Comparison of ENCODE assay signal across 8 mouse cellular contexts in genomic region chr11:69919661-69920265, GRCm38 (mm10). TPM values are rescaled to one million over a fixed set of nuclear protein-coding genes. Genes with fewer than 3 reads are reported as not detected.
DNase-seq lines count a peak whose midpoint lies in the region; ATAC-seq lines count a peak whose summit lies in the region.

No protein-coding gene starts in this region.

- DNase-seq in cerebellum, adult 11-12 months = peak; percentile 67
- DNase-seq in cerebellum, adult 8-10 months = no peak
- DNase-seq in c-Kit-positive CD71-positive TER-119-negative erythroid progenitor cells, embryonic 14.5 days (ENCODE audit: low read depth) = peak; percentile 92
- DNase-seq in limb, embryonic 10.5 days (ENCODE audit: low spot score) = peak; percentile 72
- peak; percentile 95 for DNase-seq in midbrain, embryonic 11.5 days (ENCODE audit: low spot score, missing footprints)
- DNase-seq in spleen, postnatal 14 days (ENCODE audit: low spot score in 2 of 2) = peak; percentile 78 to 83

- peak overlapping the region; percentile 68 for H3K4me3 ChIP-seq in forebrain, embryonic 15.5 days
- peak overlapping the region; percentile 98 for H3K4me3 ChIP-seq in hindbrain, embryonic 12.5 days
- peak overlapping the region; percentile 100 for H3K4me3 ChIP-seq in limb, embryonic 10.5 days
- peak overlapping the region; percentile 95 for H3K4me3 ChIP-seq in midbrain, embryonic 11.5 days (ENCODE audit: low read depth, low read length)

- peaks cover 43% of the 10 kb centered on the region for H3K4me1 ChIP-seq in forebrain, embryonic 15.5 days
- peaks cover 34% of the 10 kb centered on the region for H3K4me1 ChIP-seq in hindbrain, embryonic 12.5 days
- peaks cover 56% of the 10 kb centered on the region for H3K4me1 ChIP-seq in limb, embryonic 10.5 days
- H3K4me1 ChIP-seq in midbrain, embryonic 11.5 days (ENCODE audit: control insufficient read depth, insufficient read depth, low read length) = peaks cover 25% of the 10 kb centered on the region

- H3K36me3 ChIP-seq in forebrain, embryonic 15.5 days = peaks cover 43% of the 10 kb centered on the region
- H3K36me3 ChIP-seq in hindbrain, embryonic 12.5 days = peaks cover 43% of the 10 kb centered on the region
- peaks cover 51% of the 10 kb centered on the region for H3K36me3 ChIP-seq in limb, embryonic 10.5 days
- peaks cover 21% of the 10 kb centered on the region for H3K36me3 ChIP-seq in midbrain, embryonic 11.5 days (ENCODE audit: control insufficient read depth, insufficient read depth, low read length)

- H3K27ac ChIP-seq in forebrain, embryonic 15.5 days (replicated peaks) = peak overlapping the region; percentile 95
- peak overlapping the region; percentile 93 for H3K27ac ChIP-seq in hindbrain, embryonic 12.5 days
- H3K27ac ChIP-seq in limb, embryonic 10.5 days = peak overlapping the region; percentile 99
- peak overlapping the region; percentile 88 for H3K27ac ChIP-seq in midbrain, embryonic 11.5 days (ENCODE audit: low read depth, low read length)

- H3K9me3 ChIP-seq in forebrain, embryonic 15.5 days = no peaks in the 10 kb centered on the region
- H3K9me3 ChIP-seq in hindbrain, embryonic 12.5 days (replicated peaks) = no peaks in the 10 kb centered on the region
- no peaks in the 10 kb centered on the region for H3K9me3 ChIP-seq in limb, embryonic 10.5 days (replicated peaks)
- H3K9me3 ChIP-seq in midbrain, embryonic 11.5 days (ENCODE audit: control insufficient read depth, low read length) = no peaks in the 10 kb centered on the region

- under 1% methylated on average over 17 of the region's 17 CpGs for WGBS in forebrain, embryonic 15.5 days
- 2% methylated on average over 17 of the region's 17 CpGs for WGBS in hindbrain, embryonic 12.5 days
- WGBS in limb, embryonic 10.5 days = under 1% methylated on average over 17 of the region's 17 CpGs
- WGBS in midbrain, embryonic 11.5 days = 3% methylated on average over 17 of the region's 17 CpGs

- peak overlapping the region; percentile 74 for H3K4me2 ChIP-seq in forebrain, embryonic 15.5 days (replicated peaks)
- H3K4me2 ChIP-seq in hindbrain, embryonic 12.5 days (replicated peaks) = peak overlapping the region; percentile 98
- peak overlapping the region; percentile 87 for H3K4me2 ChIP-seq in midbrain, embryonic 11.5 days

- ATAC-seq in forebrain, embryonic 15.5 days (replicated peaks) = no peak
- no peak for ATAC-seq in hindbrain, embryonic 12.5 days (ENCODE audit: low FRiP score)
- ATAC-seq in midbrain, embryonic 11.5 days (ENCODE audit: low FRiP score) = no peak

- H3K9ac ChIP-seq in forebrain, embryonic 15.5 days (replicated peaks) = peak overlapping the region; percentile 68
- H3K9ac ChIP-seq in hindbrain, embryonic 12.5 days = peak overlapping the region; percentile 98
- H3K9ac ChIP-seq in midbrain, embryonic 11.5 days (ENCODE audit: low read length) = peak overlapping the region; percentile 94

- no peaks in the 10 kb centered on the region for H3K27me3 ChIP-seq in forebrain, embryonic 15.5 days
- no peaks in the 10 kb centered on the region for H3K27me3 ChIP-seq in hindbrain, embryonic 12.5 days
- H3K27me3 ChIP-seq in limb, embryonic 10.5 days (ENCODE audit: low read depth, poor library complexity, severe bottlenecking) = no peaks in the 10 kb centered on the region
- H3K27me3 ChIP-seq in midbrain, embryonic 11.5 days (ENCODE audit: control insufficient read depth, insufficient read depth, low read length) = no peaks in the 10 kb centered on the region

RNA-seq across cellular contexts. Expression of gene Eif5a, which starts 2.0 kb away (rescaled TPM):
- 1,167 and 1,257 TPM in 2 replicates for polyA plus RNA-seq in forebrain, embryonic 15.5 days (2015; fragmentation: Nextera tagmentation; extraction: Ambion mirVana)
- 1,354 and 1,360 TPM in 2 replicates for polyA plus RNA-seq in hindbrain, embryonic 12.5 days (2016; fragmentation: Nextera tagmentation; extraction: Ambion mirVana)
- polyA plus RNA-seq in limb, embryonic 10.5 days (2016; fragmentation: Nextera tagmentation; extraction: Ambion mirVana) = 3,029 and 3,766 TPM in 2 replicates
- 1,778 and 1,800 TPM in 2 replicates for polyA plus RNA-seq in midbrain, embryonic 11.5 days (2014; fragmentation: Nextera tagmentation; extraction: Ambion mirVana)

RNA-seq across cellular contexts. Expression of gene Gps2, which starts 6.1 kb away (rescaled TPM):
- polyA plus RNA-seq in forebrain, embryonic 15.5 days (2015; fragmentation: Nextera tagmentation; extraction: Ambion mirVana) = 79.6 and 92.2 TPM in 2 replicates
- polyA plus RNA-seq in hindbrain, embryonic 12.5 days (2016; fragmentation: Nextera tagmentation; extraction: Ambion mirVana) = 84.7 and 90.1 TPM in 2 replicates
- polyA plus RNA-seq in limb, embryonic 10.5 days (2016; fragmentation: Nextera tagmentation; extraction: Ambion mirVana) = 77.7 and 91.6 TPM in 2 replicates
- polyA plus RNA-seq in midbrain, embryonic 11.5 days (2014; fragmentation: Nextera tagmentation; extraction: Ambion mirVana) = 92.2 and 95.8 TPM in 2 replicates

RNA-seq across cellular contexts. Expression of gene Ybx2, which starts 15.8 kb away (rescaled TPM):
- 5.6 and 5.8 TPM in 2 replicates for polyA plus RNA-seq in forebrain, embryonic 15.5 days (2015; fragmentation: Nextera tagmentation; extraction: Ambion mirVana)
- polyA plus RNA-seq in hindbrain, embryonic 12.5 days (2016; fragmentation: Nextera tagmentation; extraction: Ambion mirVana) = 5.5 and 9.0 TPM in 2 replicates
- polyA plus RNA-seq in limb, embryonic 10.5 days (2016; fragmentation: Nextera tagmentation; extraction: Ambion mirVana) = 6.1 TPM in 2 replicates
- polyA plus RNA-seq in midbrain, embryonic 11.5 days (2014; fragmentation: Nextera tagmentation; extraction: Ambion mirVana) = 3.2 and 5.1 TPM in 2 replicates

RNA-seq across cellular contexts. Expression of gene Neurl4, which starts 18.9 kb away (rescaled TPM):
- 18.5 and 23.0 TPM in 2 replicates for polyA plus RNA-seq in forebrain, embryonic 15.5 days (2015; fragmentation: Nextera tagmentation; extraction: Ambion mirVana)
- polyA plus RNA-seq in hindbrain, embryonic 12.5 days (2016; fragmentation: Nextera tagmentation; extraction: Ambion mirVana) = 15.0 and 15.2 TPM in 2 replicates
- 12.6 and 13.3 TPM in 2 replicates for polyA plus RNA-seq in limb, embryonic 10.5 days (2016; fragmentation: Nextera tagmentation; extraction: Ambion mirVana)
- polyA plus RNA-seq in midbrain, embryonic 11.5 days (2014; fragmentation: Nextera tagmentation; extraction: Ambion mirVana) = 15.6 and 16.3 TPM in 2 replicates

RNA-seq across cellular contexts. Expression of gene 2810408A11Rik, which starts 19.0 kb away (rescaled TPM):
- 19.9 and 20.7 TPM in 2 replicates for polyA plus RNA-seq in forebrain, embryonic 15.5 days (2015; fragmentation: Nextera tagmentation; extraction: Ambion mirVana)
- polyA plus RNA-seq in hindbrain, embryonic 12.5 days (2016; fragmentation: Nextera tagmentation; extraction: Ambion mirVana) = 17.8 TPM in 2 replicates
- polyA plus RNA-seq in limb, embryonic 10.5 days (2016; fragmentation: Nextera tagmentation; extraction: Ambion mirVana) = 20.2 and 25.8 TPM in 2 replicates
- 15.3 and 17.8 TPM in 2 replicates for polyA plus RNA-seq in midbrain, embryonic 11.5 days (2014; fragmentation: Nextera tagmentation; extraction: Ambion mirVana)
